Mouse (Mus musculus) embryonic facial prominence, embryonic 11.5 days (tissue): ENCODE data around the gene Col27a1. TPM values are rescaled to one million over a fixed set of nuclear protein-coding genes. Genes with fewer than 3 reads are reported as not detected.

Source experiments
- ATAC-seq: fragments of 200-750 bp; cut with Nextera tagmentation; replicated peaks from 2 replicates; pipeline ENCODE4 v1.8.0; 2017; ENCODE audit warnings: low read depth; ENCODE audit not compliant: insufficient number of reproducible peaks, low FRiP score, low TSS enrichment
- DNase-seq: peaks from one replicate; pipeline ENCODE4 v3.0.0-alpha.2; 2015; ENCODE audit warnings: low spot score
- H3K27ac ChIP-seq: fragments of 300-500 bp; sonication (generic); replicated peaks from 2 replicates; pipeline ENCODE4 v1.5.1; 2014; ENCODE audit warnings: mild to moderate bottlenecking, low read depth, low read length, control low read depth
- H3K27me3 ChIP-seq: fragments of 300-500 bp; sonication (generic); 2 replicates; pipeline ENCODE4 v1.6.1; 2014; ENCODE audit warnings: mild to moderate bottlenecking, low read length, moderate library complexity, mixed read lengths; ENCODE audit not compliant: control insufficient read depth, insufficient read depth
- H3K36me3 ChIP-seq: fragments of 300-500 bp; sonication (generic); replicated peaks from 2 replicates; pipeline ENCODE4 v1.6.1; 2014; ENCODE audit warnings: low read depth, mild to moderate bottlenecking, low read length, moderate library complexity, mixed read lengths; ENCODE audit not compliant: control insufficient read depth, insufficient read depth
- H3K4me1 ChIP-seq: fragments of 300-500 bp; sonication (generic); 2 replicates; pipeline ENCODE4 v1.6.1; 2014; ENCODE audit warnings: low read length, mixed read lengths; ENCODE audit not compliant: control insufficient read depth, insufficient read depth
- H3K4me2 ChIP-seq: fragments of 300-500 bp; sonication (generic); 2 replicates; pipeline ENCODE4 v1.6.1; 2014; ENCODE audit warnings: low read depth, mild to moderate bottlenecking, control low read depth, low read length, moderate library complexity
- H3K4me3 ChIP-seq: fragments of 300-500 bp; sonication (generic); 2 replicates; pipeline ENCODE4 v1.5.1; 2014; ENCODE audit warnings: low read depth, low read length, control low read depth
- H3K9ac ChIP-seq: fragments of 300-500 bp; sonication (generic); replicated peaks from 2 replicates; pipeline ENCODE4 v1.6.1; 2014; ENCODE audit warnings: mild to moderate bottlenecking, control low read depth, low read length
- H3K9me3 ChIP-seq: fragments of 300-500 bp; sonication (generic); replicated peaks from 2 replicates; pipeline ENCODE4 v1.6.1; 2016; ENCODE audit warnings: mild to moderate bottlenecking, low read length, inconsistent platforms, mixed read lengths; ENCODE audit not compliant: control insufficient read depth
- WGBS: fragments of 180-500 bp; shearing (Covaris S2); extraction: QIAGEN DNeasy Blood & Tissue Kit; methylation state at CpG from one replicate; pipeline ENCODE4 v1.1.7; 2014; 5-methylcytosine and 5-hydroxymethylcytosine counted together
- polyA plus RNA-seq: library from polyadenylated mRNA; unstranded; fragments of >200 nt; fragmentation: Nextera tagmentation; extraction: Ambion mirVana; gene quantifications from 2 replicates; pipeline ENCODE4 v1.2.1, GENCODE M21; 2014

The Col27a1 gene
- polyA plus RNA-seq, 1 experiment from 2014 or later = 4.9 TPM

DNA sequence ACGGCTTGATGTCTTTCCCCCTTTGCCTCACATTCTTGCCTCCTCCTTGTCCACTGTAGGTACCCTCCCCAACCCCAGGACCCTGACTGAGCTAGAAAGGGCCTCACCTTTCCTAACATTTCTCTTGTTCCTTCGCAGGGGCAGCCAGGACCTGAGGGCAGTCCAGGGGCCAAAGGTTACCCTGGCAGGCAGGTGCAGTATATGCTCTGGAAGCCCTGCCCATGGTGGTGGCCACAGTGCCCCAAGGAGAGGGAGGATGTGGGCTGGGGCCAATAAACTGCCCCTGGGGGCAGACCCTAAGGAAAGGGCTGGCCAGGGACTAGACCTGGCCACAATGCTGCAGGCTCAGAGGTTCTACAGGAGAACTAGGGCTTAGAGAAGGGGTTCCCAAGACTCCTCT lies 40.3 kb downstream of the Col27a1 start:
- DNase-seq = no peak
- Histone ChIP-seq H3K27me3 (no peaks in the 10 kb centered on the region), H3K9ac (no peak overlapping the region), H3K4me1 (no peaks in the 10 kb centered on the region), H3K4me3 (no peak overlapping the region), H3K4me2 (no peak overlapping the region), H3K9me3 (no peaks in the 10 kb centered on the region), H3K27ac (no peak overlapping the region), H3K36me3 (no peaks in the 10 kb centered on the region)
- WGBS = 80% methylated on average over 2 of the region's 2 CpGs
- ATAC-seq = no peak

DNA sequence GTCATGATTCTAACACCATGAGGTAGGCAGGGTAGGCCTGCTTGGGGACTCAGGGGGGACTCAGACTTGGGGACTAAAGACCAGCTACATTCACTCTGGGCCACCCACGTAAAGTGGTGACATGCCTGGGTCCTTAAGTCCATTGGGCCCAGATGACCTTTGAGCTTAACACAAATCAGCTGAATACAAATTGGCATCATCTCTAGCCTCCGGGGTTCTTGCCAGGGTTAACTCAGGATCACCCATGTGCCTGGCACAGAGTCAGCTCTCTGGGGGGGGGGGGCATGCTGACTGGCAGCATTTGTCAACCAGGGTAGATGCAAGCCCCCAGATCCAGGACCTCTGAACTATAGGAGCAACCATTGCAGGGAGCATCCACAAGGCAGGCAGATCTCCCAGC lies 42.6 kb downstream of the Col27a1 start:
- Histone ChIP-seq H3K4me1 (no peaks in the 10 kb centered on the region), H3K27me3 (no peaks in the 10 kb centered on the region), H3K27ac (no peak overlapping the region), H3K4me3 (no peak overlapping the region), H3K4me2 (no peak overlapping the region), H3K9ac (no peak overlapping the region), H3K9me3 (no peaks in the 10 kb centered on the region), H3K36me3 (no peaks in the 10 kb centered on the region)
- no peak for DNase-seq
- WGBS = 86% methylated on average over 2 of the region's 2 CpGs
- no peak for ATAC-seq

DNA sequence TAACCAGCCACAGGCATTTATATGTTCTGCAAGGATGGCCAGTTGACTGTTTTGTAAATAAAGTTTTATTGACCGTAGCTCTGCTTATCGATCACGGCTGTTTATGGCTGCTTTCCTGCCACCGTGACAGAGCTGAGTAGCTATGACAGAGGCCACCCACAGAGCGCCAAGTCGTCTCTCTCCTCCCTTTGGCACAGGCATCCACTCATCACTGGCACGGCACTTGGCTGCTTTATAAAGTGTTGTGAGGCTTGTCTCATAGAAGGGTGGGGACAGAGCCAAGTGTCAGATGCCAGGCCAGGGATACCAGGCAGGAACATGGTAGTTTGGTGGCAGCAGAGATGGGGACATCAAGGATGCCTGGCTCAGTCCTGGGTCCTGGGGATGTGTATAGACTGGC lies 43.5 kb downstream of the Col27a1 start:
- Histone ChIP-seq H3K9me3 (no peaks in the 10 kb centered on the region), H3K36me3 (no peaks in the 10 kb centered on the region), H3K9ac (no peak overlapping the region), H3K4me1 (no peaks in the 10 kb centered on the region), H3K4me3 (no peak overlapping the region), H3K27ac (no peak overlapping the region), H3K4me2 (no peak overlapping the region), H3K27me3 (no peaks in the 10 kb centered on the region)
- DNase-seq (no peak), ATAC-seq (no peak)
- 86% methylated on average over 7 of the region's 7 CpGs for WGBS

DNA sequence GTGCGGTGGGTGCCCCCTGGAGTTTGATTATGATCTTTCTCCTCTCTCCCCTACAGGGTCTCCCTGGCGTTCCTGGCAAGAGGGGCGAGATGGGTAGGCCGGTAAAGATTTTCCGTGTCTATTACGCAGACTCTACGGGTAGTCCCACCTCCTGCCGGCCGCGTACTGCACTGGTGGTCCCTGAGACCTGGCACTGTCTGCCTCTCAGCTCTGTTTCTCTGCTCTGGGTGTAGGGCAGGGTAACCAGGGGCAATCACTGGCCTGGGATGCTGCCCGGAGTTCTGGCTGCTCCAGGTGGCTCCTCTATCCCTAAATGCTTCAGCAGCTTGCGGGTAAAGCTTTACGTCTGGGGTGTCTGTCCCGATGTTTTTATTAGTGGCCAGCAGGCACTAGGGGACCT lies 44.3 kb downstream of the Col27a1 start:
- Histone ChIP-seq H3K36me3 (no peaks in the 10 kb centered on the region), H3K9me3 (no peaks in the 10 kb centered on the region), H3K4me2 (no peak overlapping the region), H3K27me3 (no peaks in the 10 kb centered on the region), H3K4me1 (no peaks in the 10 kb centered on the region), H3K9ac (no peak overlapping the region), H3K27ac (no peak overlapping the region), H3K4me3 (no peak overlapping the region)
- no peak for DNase-seq
- no peak for ATAC-seq
- 93% methylated on average over 14 of the region's 14 CpGs for WGBS

DNA sequence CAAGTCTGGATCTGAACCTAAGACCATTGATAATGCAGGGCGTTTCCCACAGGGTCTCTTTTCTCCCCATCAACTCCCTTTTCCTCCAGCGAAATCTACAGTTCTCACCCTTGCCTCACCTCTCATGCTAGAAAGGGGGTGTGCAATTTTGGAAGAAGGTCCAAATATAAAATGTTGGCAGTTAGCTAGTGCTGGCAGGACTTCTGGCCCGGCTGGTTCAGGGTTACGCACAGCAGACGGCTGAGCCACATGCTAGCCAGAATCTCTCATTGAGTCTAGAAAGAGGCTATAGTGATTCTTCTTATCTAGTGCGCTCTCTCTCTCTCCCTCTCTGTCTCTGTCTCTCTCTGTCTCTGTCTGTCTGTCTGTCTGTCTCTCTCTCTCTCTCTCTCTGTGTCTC lies 45.3 kb downstream of the Col27a1 start:
- WGBS = 89% methylated on average over 6 of the region's 6 CpGs
- DNase-seq = no peak
- Histone ChIP-seq H3K4me3 (no peak overlapping the region), H3K9me3 (no peaks in the 10 kb centered on the region), H3K4me2 (no peak overlapping the region), H3K27me3 (no peaks in the 10 kb centered on the region), H3K9ac (no peak overlapping the region), H3K36me3 (no peaks in the 10 kb centered on the region), H3K4me1 (no peaks in the 10 kb centered on the region), H3K27ac (no peak overlapping the region)
- no peak for ATAC-seq

DNA sequence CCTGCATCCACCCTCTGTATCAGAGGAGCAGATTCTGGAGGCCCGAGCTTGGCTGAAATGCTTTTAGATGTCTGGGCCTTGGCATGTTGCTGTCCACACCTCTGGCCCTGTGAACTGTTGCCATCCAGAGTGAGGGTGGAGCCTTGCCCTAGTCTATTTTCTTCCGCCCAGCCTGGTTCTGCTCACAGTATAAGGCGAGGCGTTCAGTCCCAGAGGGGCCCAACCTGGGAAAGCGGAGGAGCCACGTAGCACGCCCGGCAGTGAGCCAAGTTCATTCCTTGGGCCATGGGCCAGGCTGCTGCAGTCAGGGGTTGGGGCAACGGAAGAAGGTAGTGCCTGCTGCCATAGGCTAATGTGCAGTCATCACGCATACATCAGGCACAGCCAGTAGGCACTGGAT lies 46.7 kb downstream of the Col27a1 start:
- Histone ChIP-seq H3K9me3 (no peaks in the 10 kb centered on the region), H3K4me2 (no peak overlapping the region), H3K27me3 (no peaks in the 10 kb centered on the region), H3K36me3 (no peaks in the 10 kb centered on the region), H3K4me3 (no peak overlapping the region), H3K4me1 (no peaks in the 10 kb centered on the region), H3K9ac (no peak overlapping the region), H3K27ac (no peak overlapping the region)
- 95% methylated on average over 10 of the region's 10 CpGs for WGBS
- no peak for DNase-seq
- ATAC-seq = no peak

DNA sequence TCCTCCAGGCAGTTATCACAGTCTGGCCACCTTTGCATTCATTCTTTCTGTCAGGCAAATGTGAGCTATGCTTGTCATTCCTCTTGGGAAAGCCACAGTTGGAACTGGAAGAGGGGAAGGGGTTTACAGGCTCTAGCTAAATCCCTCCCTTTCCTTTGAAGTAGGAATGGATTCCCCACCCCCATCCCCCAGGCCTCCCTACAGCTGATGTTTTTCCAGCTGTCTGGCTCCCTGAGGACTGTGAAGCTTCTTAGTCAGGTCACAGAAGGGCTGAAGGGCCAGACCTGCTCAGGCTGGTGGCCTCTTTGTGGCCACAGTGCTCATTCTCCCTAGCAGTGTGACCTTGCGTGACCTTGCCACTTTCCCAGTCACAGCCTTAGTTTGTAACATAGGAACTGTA lies 49.1 kb downstream of the Col27a1 start:
- peak; percentile 49; the same call in 1 of the 2 replicates for ATAC-seq
- no peak overlapping the region for H3K27ac ChIP-seq
- H3K36me3 ChIP-seq = no peaks in the 10 kb centered on the region
- no peak overlapping the region for H3K4me3 ChIP-seq
- WGBS = 55% methylated on average over 1 of the region's 1 CpGs
- peak; percentile 66 for DNase-seq
- no peak overlapping the region for H3K4me2 ChIP-seq
- no peaks in the 10 kb centered on the region for H3K4me1 ChIP-seq
- H3K27me3 ChIP-seq = no peaks in the 10 kb centered on the region
- no peak overlapping the region for H3K9ac ChIP-seq
- no peaks in the 10 kb centered on the region for H3K9me3 ChIP-seq

DNA sequence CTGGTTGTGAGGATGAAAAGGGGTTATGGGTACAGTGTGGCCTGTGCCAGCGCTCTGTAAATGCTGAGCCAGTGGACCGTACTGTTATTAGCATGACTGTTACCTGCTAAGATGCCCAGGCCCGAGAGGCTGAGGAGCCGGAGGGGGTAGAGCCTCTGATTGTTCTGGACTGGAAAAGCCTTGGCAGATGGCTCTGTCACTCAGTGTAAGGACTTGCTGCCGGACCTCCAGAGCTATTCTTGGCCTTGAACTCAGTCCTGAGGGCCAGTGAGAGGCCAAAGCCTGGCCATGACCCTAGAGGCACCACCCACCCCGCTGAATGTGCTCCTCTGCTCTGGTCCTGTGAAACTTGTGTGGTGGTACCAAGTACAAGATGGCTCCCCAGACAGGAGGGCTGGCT lies 52.5 kb downstream of the Col27a1 start:
- Histone ChIP-seq H3K4me3 (no peak overlapping the region), H3K27me3 (no peaks in the 10 kb centered on the region), H3K9ac (no peak overlapping the region), H3K4me2 (no peak overlapping the region), H3K27ac (no peak overlapping the region), H3K4me1 (no peaks in the 10 kb centered on the region), H3K36me3 (no peaks in the 10 kb centered on the region), H3K9me3 (no peaks in the 10 kb centered on the region)
- 92% methylated on average over 6 of the region's 6 CpGs for WGBS
- no peak for DNase-seq
- no peak for ATAC-seq
